Mouse (Mus musculus) G1E (cell line): Measurements from ENCODE around the gene Pin1.

Source experiments
- CTCF ChIP-seq: IDR thresholded peaks from 2 replicates; pipeline ENCODE4 v1.5.1; 2012; ENCODE audit warnings: low read depth, low read length, inconsistent platforms, mixed read lengths
- GATA1 ChIP-seq: IDR thresholded peaks from 2 replicates; pipeline ENCODE4 v1.6.1; 2012; ENCODE audit warnings: borderline replicate concordance, low read length, inconsistent platforms, mixed read lengths
- GATA2 ChIP-seq: IDR thresholded peaks from 2 replicates; pipeline ENCODE4 v1.6.1; 2012; ENCODE audit warnings: low read depth, low read length, inconsistent platforms, borderline replicate concordance
- POLR2AphosphoS5 ChIP-seq: IDR thresholded peaks from 2 replicates; pipeline ENCODE4 v1.6.1; 2012; ENCODE audit warnings: low read depth, low read length, inconsistent platforms; ENCODE audit not compliant: insufficient replicate concordance

DNA sequence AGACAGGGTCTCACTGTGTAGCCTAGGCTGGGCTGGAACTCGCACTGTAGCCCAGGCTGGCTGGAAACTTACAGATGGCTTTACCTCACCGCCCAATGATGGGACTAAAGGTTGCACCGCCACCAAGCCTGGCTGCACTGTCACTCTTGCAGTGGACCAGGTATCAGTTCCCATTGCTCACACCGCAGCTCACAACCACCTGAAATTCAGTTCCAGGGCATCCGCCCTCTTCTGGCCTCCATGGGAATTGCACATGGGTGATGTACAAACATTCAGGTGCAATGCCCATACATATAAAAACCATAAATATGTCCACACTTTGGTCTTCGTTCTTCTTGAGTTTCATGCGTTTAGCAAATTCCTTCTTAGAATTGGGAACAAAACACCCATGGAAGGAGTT, 63.4 kb downstream of the Pin1 start:
- peak; percentile 73 for TF ChIP-seq CTCF
- TF ChIP-seq GATA1 = no peak
- no peak for TF ChIP-seq POLR2AphosphoS5
- TF ChIP-seq GATA2 = no peak
